Mouse (Mus musculus): ENCODE results near the gene Olfr638. TPM values are rescaled to one million over a fixed set of nuclear protein-coding genes. Genes with fewer than 3 reads are reported as not detected.

The Olfr638 gene
- polyA plus RNA-seq, 1 experiment = not detected

DNA sequence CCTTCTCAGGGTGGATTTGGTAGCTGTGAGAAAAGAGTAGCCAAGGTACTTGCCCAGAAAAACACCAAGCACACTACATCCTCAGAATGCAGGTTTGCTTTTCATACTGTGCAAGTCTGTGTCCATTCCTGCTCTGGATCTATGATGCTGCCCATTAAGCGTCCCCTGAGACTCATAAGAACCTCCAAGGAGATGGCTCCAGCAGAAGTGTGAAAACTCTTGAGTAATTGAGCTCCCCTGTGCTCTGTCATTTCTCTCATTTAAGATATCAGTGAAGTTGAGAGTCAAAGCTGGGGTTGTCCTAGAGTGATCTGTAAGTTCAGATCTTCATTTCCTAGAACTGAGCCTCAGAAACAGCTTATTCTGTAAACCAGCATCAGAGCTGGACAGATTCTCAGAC lies 54.0 kb downstream of the Olfr638 start, which contains the start of gene Olfr642:
Olfr642 (minus strand) TSS at position 101 of the 400 bp plus-strand sequence.
- no peak within 1 kb of the TSS for H3K27ac ChIP-seq (ENCODE audit: insufficient read depth, low read length)
- no peaks in the 10 kb centered on the region for H3K4me1 ChIP-seq (ENCODE audit: control insufficient read depth, insufficient read depth, low read length)
- no peaks in the 10 kb centered on the region for H3K36me3 ChIP-seq (ENCODE audit: control insufficient read depth, insufficient read depth, low read length, poor library complexity, severe bottlenecking)
- H3K27me3 ChIP-seq (ENCODE audit: control insufficient read depth, insufficient read depth, low read length, poor library complexity, severe bottlenecking) = no peaks in the 10 kb centered on the region
- no peaks in the 10 kb centered on the region for H3K9me3 ChIP-seq (replicated peaks; ENCODE audit: control insufficient read depth, insufficient read depth, low read length, poor library complexity, severe bottlenecking)
- no peak within 1 kb of the TSS for H3K4me3 ChIP-seq (ENCODE audit: low read depth, low read length)
- H3K9ac ChIP-seq (ENCODE audit: low read depth, poor library complexity, severe bottlenecking) = no peak within 1 kb of the TSS
- TF ChIP-seq EP300 (IDR thresholded peaks at IDR 0.05; ENCODE audit: insufficient read depth, low read depth, low read length) (no peak), CTCF (IDR thresholded peaks at IDR 0.05; ENCODE audit: low read depth, low read length) (no peak), POLR2A (IDR thresholded peaks at IDR 0.05; ENCODE audit: insufficient read depth, low read length) (no peak)

Other genes with a start within 250 kb of the Olfr638 start
- not detected in 2 replicates for gene Olfr630, start 241.4 kb upstream of the Olfr638 start, polyA plus RNA-seq (2011; ENCODE audit: insufficient read depth, insufficient read length, low read depth, missing spikeins)
- not detected in 2 replicates for gene Olfr69, start 227.2 kb upstream of the Olfr638 start, polyA plus RNA-seq (2011; ENCODE audit: insufficient read depth, insufficient read length, low read depth, missing spikeins)
- gene Olfr68, start 219.0 kb upstream of the Olfr638 start, polyA plus RNA-seq (2011; ENCODE audit: insufficient read depth, insufficient read length, low read depth, missing spikeins) = not detected in 2 replicates
- not detected in 2 replicates for gene Olfr67, start 206.9 kb upstream of the Olfr638 start, polyA plus RNA-seq (2011; ENCODE audit: insufficient read depth, insufficient read length, low read depth, missing spikeins)
- 1.2 and 2.2 TPM in 2 replicates for gene Hbb-bt, start 184.8 kb upstream of the Olfr638 start, polyA plus RNA-seq (2011; ENCODE audit: insufficient read depth, insufficient read length, low read depth, missing spikeins)
- gene Hbb-bs, start 170.7 kb upstream of the Olfr638 start, polyA plus RNA-seq (2011; ENCODE audit: insufficient read depth, insufficient read length, low read depth, missing spikeins) = 3.5 TPM in 1 of 2 replicates, not detected in the other
- not detected in 2 replicates for gene Hbb-bh2, start 158.2 kb upstream of the Olfr638 start, polyA plus RNA-seq (2011; ENCODE audit: insufficient read depth, insufficient read length, low read depth, missing spikeins)
- not detected in 2 replicates for gene Hbb-bh1, start 155.6 kb upstream of the Olfr638 start, polyA plus RNA-seq (2011; ENCODE audit: insufficient read depth, insufficient read length, low read depth, missing spikeins)
- gene Hbb-y, start 145.5 kb upstream of the Olfr638 start, polyA plus RNA-seq (2011; ENCODE audit: insufficient read depth, insufficient read length, low read depth, missing spikeins) = 1.4 TPM in 1 of 2 replicates, not detected in the other
- gene Olfr66, start 112.5 kb upstream of the Olfr638 start, polyA plus RNA-seq (2011; ENCODE audit: insufficient read depth, insufficient read length, low read depth, missing spikeins) = not detected in 2 replicates
- gene Olfr64, start 104.3 kb upstream of the Olfr638 start, polyA plus RNA-seq (2011; ENCODE audit: insufficient read depth, insufficient read length, low read depth, missing spikeins) = not detected in 2 replicates
- not detected in 2 replicates for gene Olfr65, start 95.3 kb upstream of the Olfr638 start, polyA plus RNA-seq (2011; ENCODE audit: insufficient read depth, insufficient read length, low read depth, missing spikeins)
- gene Olfr631, start 69.9 kb upstream of the Olfr638 start, polyA plus RNA-seq (2011; ENCODE audit: insufficient read depth, insufficient read length, low read depth, missing spikeins) = not detected in 2 replicates
- gene Olfr632, start 64.4 kb upstream of the Olfr638 start, polyA plus RNA-seq (2011; ENCODE audit: insufficient read depth, insufficient read length, low read depth, missing spikeins) = not detected in 2 replicates
- gene Olfr633, start 54.3 kb upstream of the Olfr638 start, polyA plus RNA-seq (2011; ENCODE audit: insufficient read depth, insufficient read length, low read depth, missing spikeins) = not detected in 2 replicates
- gene Olfr635, start 27.6 kb upstream of the Olfr638 start, polyA plus RNA-seq (2011; ENCODE audit: insufficient read depth, insufficient read length, low read depth, missing spikeins) = 0.08 and 0.13 TPM in 2 replicates
- gene Olfr639, start 18.6 kb downstream of the Olfr638 start, polyA plus RNA-seq (2011; ENCODE audit: insufficient read depth, insufficient read length, low read depth, missing spikeins) = not detected in 2 replicates
- gene Olfr640, start 26.8 kb downstream of the Olfr638 start, polyA plus RNA-seq (2011; ENCODE audit: insufficient read depth, insufficient read length, low read depth, missing spikeins) = not detected in 2 replicates
- not detected in 2 replicates for gene Olfr641, start 36.7 kb downstream of the Olfr638 start, polyA plus RNA-seq (2011; ENCODE audit: insufficient read depth, insufficient read length, low read depth, missing spikeins)
- 0.14 TPM in 1 of 2 replicates, not detected in the other for gene Olfr642, start 53.9 kb downstream of the Olfr638 start, polyA plus RNA-seq (2011; ENCODE audit: insufficient read depth, insufficient read length, low read depth, missing spikeins)
- gene 4930516K23Rik, start 62.7 kb downstream of the Olfr638 start, polyA plus RNA-seq (2011; ENCODE audit: insufficient read depth, insufficient read length, low read depth, missing spikeins) = not detected in 2 replicates
- not detected in 2 replicates for gene Olfr644, start 73.1 kb downstream of the Olfr638 start, polyA plus RNA-seq (2011; ENCODE audit: insufficient read depth, insufficient read length, low read depth, missing spikeins)
- gene Olfr645, start 86.7 kb downstream of the Olfr638 start, polyA plus RNA-seq (2011; ENCODE audit: insufficient read depth, insufficient read length, low read depth, missing spikeins) = not detected in 2 replicates
- gene Olfr646, start 106.1 kb downstream of the Olfr638 start, polyA plus RNA-seq (2011; ENCODE audit: insufficient read depth, insufficient read length, low read depth, missing spikeins) = not detected in 2 replicates
- gene Ubqln5, start 131.1 kb downstream of the Olfr638 start, polyA plus RNA-seq (2011; ENCODE audit: insufficient read depth, insufficient read length, low read depth, missing spikeins) = not detected in 2 replicates
- gene Olfr643, start 138.7 kb downstream of the Olfr638 start, polyA plus RNA-seq (2011; ENCODE audit: insufficient read depth, insufficient read length, low read depth, missing spikeins) = not detected in 2 replicates
- not detected in 2 replicates for gene Ubqln3, start 144.5 kb downstream of the Olfr638 start, polyA plus RNA-seq (2011; ENCODE audit: insufficient read depth, insufficient read length, low read depth, missing spikeins)
- not detected in 2 replicates for gene Ubqlnl, start 151.8 kb downstream of the Olfr638 start, polyA plus RNA-seq (2011; ENCODE audit: insufficient read depth, insufficient read length, low read depth, missing spikeins)
- gene Olfm5, start 166.1 kb downstream of the Olfr638 start, polyA plus RNA-seq (2011; ENCODE audit: insufficient read depth, insufficient read length, low read depth, missing spikeins) = not detected in 2 replicates
- not detected in 2 replicates for gene Olfr648, start 184.6 kb downstream of the Olfr638 start, polyA plus RNA-seq (2011; ENCODE audit: insufficient read depth, insufficient read length, low read depth, missing spikeins)
- gene Olfr649, start 197.2 kb downstream of the Olfr638 start, polyA plus RNA-seq (2011; ENCODE audit: insufficient read depth, insufficient read length, low read depth, missing spikeins) = not detected in 2 replicates
- 119 and 128 TPM in 2 replicates for gene Trim6, start 220.0 kb downstream of the Olfr638 start, polyA plus RNA-seq (2011; ENCODE audit: insufficient read depth, insufficient read length, low read depth, missing spikeins)
- gene Trim34a, start 245.7 kb downstream of the Olfr638 start, polyA plus RNA-seq (2011; ENCODE audit: insufficient read depth, insufficient read length, low read depth, missing spikeins) = 10.6 and 11.6 TPM in 2 replicates

Measured in ES-Bruce4 (cell line).